Mouse (Mus musculus): Measurements from ENCODE around the gene Itpr2.
A peak's percentile ranks its signal among the peaks of the same experiment; 100 is the strongest.

- TF ChIP-seq CTCF (IDR thresholded peaks at IDR 0.05; ENCODE audit: low read depth): peak; percentile 38
- TF ChIP-seq EP300 (optimal IDR thresholded peaks at IDR 0.05): no peak
These were observed 424.7 kb downstream of the Itpr2 start for GRCm38 (mm10) chr6:146077124-146077889.

All from stomach, postnatal 0 days (tissue).